Mouse (Mus musculus) intestine, embryonic 16.5 days (tissue): ENCODE results near the gene Zfp142. TPM values are rescaled to one million over a fixed set of nuclear protein-coding genes. Genes with fewer than 3 reads are reported as not detected.

Source experiments
- ATAC-seq: fragments of 200-750 bp; cut with Nextera tagmentation; 2 replicates; pipeline ENCODE4 v1.8.0; 2017; ENCODE audit warnings: moderate TSS enrichment, moderate library complexity
- H3K27ac ChIP-seq: fragments of 300-500 bp; sonication (generic); 2 replicates; pipeline ENCODE4 v1.5.1; 2014; ENCODE audit warnings: mild to moderate bottlenecking, low read length
- H3K27me3 ChIP-seq: fragments of 300-500 bp; sonication (generic); replicated peaks from 2 replicates; pipeline ENCODE4 v1.6.1; 2014; ENCODE audit warnings: low read length, control low read depth, mixed read lengths; ENCODE audit not compliant: control insufficient read depth, insufficient read depth
- H3K36me3 ChIP-seq: fragments of 300-500 bp; sonication (generic); 2 replicates; pipeline ENCODE4 v1.6.1; 2014; ENCODE audit warnings: low read length, control low read depth; ENCODE audit not compliant: control insufficient read depth, insufficient read depth
- H3K4me1 ChIP-seq: fragments of 300-500 bp; sonication (generic); 2 replicates; pipeline ENCODE4 v1.6.1; 2014; ENCODE audit warnings: low read length, control low read depth, mixed read lengths; ENCODE audit not compliant: control insufficient read depth, insufficient read depth
- H3K4me2 ChIP-seq: fragments of 300-500 bp; sonication (generic); 2 replicates; pipeline ENCODE4 v1.6.1; 2014; ENCODE audit warnings: low read depth, low read length, control low read depth
- H3K4me3 ChIP-seq: fragments of 300-500 bp; sonication (generic); 2 replicates; pipeline ENCODE4 v1.5.1; 2014; ENCODE audit warnings: mild to moderate bottlenecking, low read length
- H3K9ac ChIP-seq: fragments of 300-500 bp; sonication (generic); 2 replicates; pipeline ENCODE4 v1.6.1; 2014; ENCODE audit warnings: low read depth, low read length
- H3K9me3 ChIP-seq: fragments of 300-500 bp; sonication (generic); 2 replicates; pipeline ENCODE4 v1.6.1; 2016; ENCODE audit warnings: low read length, control low read depth; ENCODE audit not compliant: control insufficient read depth
- WGBS: fragments of 180-500 bp; shearing (Covaris S2); extraction: QIAGEN DNeasy Blood & Tissue Kit; methylation state at CpG from one replicate; pipeline ENCODE4 v1.1.7; 2014; 5-methylcytosine and 5-hydroxymethylcytosine counted together
- polyA plus RNA-seq: library from polyadenylated mRNA; unstranded; fragments of >200 nt; fragmentation: Nextera tagmentation; extraction: Ambion mirVana; gene quantifications from 2 replicates; pipeline ENCODE4 v1.2.1, GENCODE M21; 2015

The Zfp142 gene
- 3.5 and 3.6 TPM in 2 replicates for polyA plus RNA-seq

- peak within 1 kb of the TSS; percentile 81 for H3K9ac ChIP-seq
- no peaks in the 10 kb centered on the region for H3K27me3 ChIP-seq
- no peaks in the 10 kb centered on the region for H3K9me3 ChIP-seq
- H3K4me2 ChIP-seq, result peak within 1 kb of the TSS; percentile 78
- H3K36me3 ChIP-seq, result no peaks in the 10 kb centered on the region; the same call in 1 of the 2 replicates
- ATAC-seq, result peak; percentile 99
- peak within 1 kb of the TSS; percentile 87 for H3K4me3 ChIP-seq
- peak within 1 kb of the TSS; percentile 83 for H3K27ac ChIP-seq
- under 1% methylated on average over 48 of the region's 48 CpGs for WGBS
- peaks cover 15% of the 10 kb centered on the region for H3K4me1 ChIP-seq
These were observed at the start of gene Zfp142, which contains the start of gene Bcs1l for GRCm38 (mm10) chr1:74587773-74588445. Zfp142 (minus strand) TSS chr1:74588246. Bcs1l (plus strand) TSS chr1:74588289.

- ATAC-seq, result no peak
These were observed 44.7 kb upstream of the Zfp142 start for GRCm38 (mm10) chr1:74632734-74633133.

GRCm38 (mm10) chr1:74628001-74628400 is 40.0 kb upstream of the Zfp142 start:
- Histone ChIP-seq H3K4me2 (no peak overlapping the region), H3K9ac (no peak overlapping the region), H3K4me3 (no peak overlapping the region), H3K27me3 (no peaks in the 10 kb centered on the region), H3K36me3 (no peaks in the 10 kb centered on the region), H3K4me1 (no peaks in the 10 kb centered on the region), H3K9me3 (no peaks in the 10 kb centered on the region), H3K27ac (no peak overlapping the region)
- no peak for ATAC-seq
- 49% methylated on average over 7 of the region's 7 CpGs for WGBS

More at GRCm38 (mm10) chr1:74632734-74633133, 44.7 kb upstream of the Zfp142 start:
- H3K4me3 ChIP-seq, result no peak overlapping the region
- no peak overlapping the region for H3K4me2 ChIP-seq
- H3K36me3 ChIP-seq, result no peaks in the 10 kb centered on the region
- H3K9ac ChIP-seq, result no peak overlapping the region
- no peaks in the 10 kb centered on the region for H3K4me1 ChIP-seq
- no peaks in the 10 kb centered on the region for H3K27me3 ChIP-seq
- 82% methylated on average over 4 of the region's 4 CpGs for WGBS
- no peak overlapping the region for H3K27ac ChIP-seq
- H3K9me3 ChIP-seq, result no peaks in the 10 kb centered on the region

DNA sequence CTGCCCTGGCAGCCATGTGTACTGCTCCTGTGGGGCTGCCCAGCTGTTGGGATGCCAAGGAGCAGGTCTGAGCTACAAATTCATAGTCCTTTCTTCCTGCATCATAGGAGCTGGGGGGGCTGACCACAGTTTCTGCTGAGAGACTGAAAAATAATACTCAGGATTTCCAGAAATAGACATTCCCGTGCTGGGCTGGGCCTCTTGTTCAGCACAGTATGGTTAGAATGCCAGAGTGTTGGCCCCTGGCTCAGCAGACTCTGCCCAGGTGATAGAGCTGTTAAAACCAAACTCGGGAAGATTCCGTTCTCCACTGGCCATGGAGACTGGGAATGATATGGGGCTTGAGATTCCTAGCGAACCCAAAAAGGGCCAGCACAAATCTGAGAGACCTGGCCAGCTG is 38.0 kb upstream of the Zfp142 start:
- H3K4me1 ChIP-seq, result no peaks in the 10 kb centered on the region
- no peaks in the 10 kb centered on the region for H3K9me3 ChIP-seq
- 84% methylated on average over 4 of the region's 4 CpGs for WGBS
- no peak overlapping the region for H3K4me3 ChIP-seq
- no peaks in the 10 kb centered on the region for H3K36me3 ChIP-seq
- H3K9ac ChIP-seq, result no peak overlapping the region
- no peaks in the 10 kb centered on the region for H3K27me3 ChIP-seq
- ATAC-seq, result no peak
- no peak overlapping the region for H3K27ac ChIP-seq
- H3K4me2 ChIP-seq, result no peak overlapping the region

GRCm38 (mm10) chr1:74624183-74624582 is 36.1 kb upstream of the Zfp142 start:
- no peak overlapping the region for H3K4me2 ChIP-seq
- 90% methylated on average over 1 of the region's 1 CpGs for WGBS
- no peak overlapping the region for H3K9ac ChIP-seq
- no peak overlapping the region for H3K27ac ChIP-seq
- no peak for ATAC-seq
- H3K9me3 ChIP-seq, result no peaks in the 10 kb centered on the region
- H3K4me1 ChIP-seq, result no peaks in the 10 kb centered on the region
- no peak overlapping the region for H3K4me3 ChIP-seq
- H3K27me3 ChIP-seq, result no peaks in the 10 kb centered on the region
- no peaks in the 10 kb centered on the region for H3K36me3 ChIP-seq

GRCm38 (mm10) chr1:74601267-74601962 is 13.4 kb upstream of the Zfp142 start, which contains the start of the genes Rnf25 and Stk36:
Rnf25 (minus strand) TSS chr1:74601397.
Stk36 (plus strand) TSS chr1:74601445.
- 6% methylated on average over 25 of the region's 25 CpGs for WGBS
- Histone ChIP-seq H3K27ac (peak within 1 kb of the TSS; percentile 57; the same call in 1 of the 2 replicates), H3K9ac (peak within 1 kb of the TSS; percentile 85), H3K9me3 (no peaks in the 10 kb centered on the region), H3K4me1 (peaks cover 10% of the 10 kb centered on the region), H3K36me3 (0 out of 2 replicates have a peak, but pooled peaks cover 4% of the 10 kb centered on the region), H3K27me3 (no peaks in the 10 kb centered on the region), H3K4me3 (peak within 1 kb of the TSS; percentile 89), H3K4me2 (peak within 1 kb of the TSS; percentile 68)
- peak; percentile 92 for ATAC-seq

- H3K4me1 ChIP-seq, result peaks cover 10% of the 10 kb centered on the region
- 8% methylated on average over 26 of the region's 26 CpGs for WGBS
- ATAC-seq, result peak; percentile 78
- no peaks in the 10 kb centered on the region for H3K9me3 ChIP-seq
- 0 out of 2 replicates have a peak, but pooled peaks cover 4% of the 10 kb centered on the region for H3K36me3 ChIP-seq
- peak overlapping the region; percentile 85 for H3K9ac ChIP-seq
- peak overlapping the region; percentile 68 for H3K4me2 ChIP-seq
- H3K27me3 ChIP-seq, result no peaks in the 10 kb centered on the region
- peak overlapping the region; percentile 57; the same call in 1 of the 2 replicates for H3K27ac ChIP-seq
- H3K4me3 ChIP-seq, result peak overlapping the region; percentile 89
These were observed 12.6 kb upstream of the Zfp142 start for GRCm38 (mm10) chr1:74600501-74601266.

- ATAC-seq, result no peak
- peaks cover 12% of the 10 kb centered on the region for H3K36me3 ChIP-seq
- H3K27ac ChIP-seq, result no peak overlapping the region
- no peaks in the 10 kb centered on the region for H3K27me3 ChIP-seq
- H3K4me3 ChIP-seq, result no peak overlapping the region
- no peak overlapping the region for H3K4me2 ChIP-seq
- H3K4me1 ChIP-seq, result no peaks in the 10 kb centered on the region
- H3K9ac ChIP-seq, result no peak overlapping the region
- no peaks in the 10 kb centered on the region for H3K9me3 ChIP-seq
- WGBS, result 76% methylated on average over 8 of the region's 8 CpGs
These were observed 6.4 kb upstream of the Zfp142 start for GRCm38 (mm10) chr1:74594434-74594833.
